Mouse (Mus musculus): Measurements from ENCODE around the gene Gstp2. TPM values are rescaled to one million over a fixed set of nuclear protein-coding genes. Genes with fewer than 3 reads are reported as not detected.
A peak's percentile ranks its signal among the peaks of the same experiment; 100 is the strongest.
"Not testable (repeated sequence)": the region's sequence is repeated elsewhere in the genome, so short reads cannot be mapped to it uniquely, and the experiment has no call there.

Gene Gstp2
- polyA plus RNA-seq, 1 experiment = not detected

DNA sequence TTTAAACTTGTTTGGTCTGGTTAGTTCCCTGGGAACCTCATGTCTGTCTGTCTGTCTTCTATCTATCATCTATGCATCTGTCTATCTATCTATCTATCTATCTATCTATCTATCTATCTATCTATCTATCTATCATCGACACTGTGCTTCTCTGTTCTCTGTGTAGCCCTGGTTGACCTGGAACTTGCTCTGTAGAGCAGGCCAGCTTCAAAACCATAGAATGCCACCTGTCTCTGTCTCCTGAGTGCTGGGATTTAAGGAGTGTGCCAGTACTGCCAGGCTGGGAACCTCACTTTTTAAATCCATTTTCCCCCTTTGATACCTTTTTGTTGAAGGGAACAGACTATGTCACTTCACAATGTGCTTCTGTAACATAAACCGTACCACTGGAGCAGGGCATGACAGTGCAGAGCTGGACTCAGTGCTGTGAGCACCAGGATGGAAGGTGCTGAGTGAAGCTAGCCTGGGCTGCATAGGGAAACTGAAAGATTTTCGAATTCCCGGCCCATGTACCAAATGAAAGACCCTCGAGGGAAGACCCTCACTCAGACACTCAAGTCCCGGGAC lies 15.2 kb upstream of the Gstp2 start:
- peaks cover 9% of the 10 kb centered on the region for H3K36me3 ChIP-seq (ENCODE audit: control insufficient read depth)
- H3K4me1 ChIP-seq (ENCODE audit: control insufficient read depth) = peaks cover 50% of the 10 kb centered on the region
- no peak overlapping the region for H3K4me3 ChIP-seq (replicated peaks)
- no peaks in the 10 kb centered on the region for H3K9me3 ChIP-seq (ENCODE audit: control insufficient read depth, low read length)
- H3K27me3 ChIP-seq (ENCODE audit: control insufficient read depth) = no peaks in the 10 kb centered on the region
- TF ChIP-seq GATA1 (IDR thresholded peaks at IDR 0.05; ENCODE audit: low read length) (no peak), TAL1 (IDR thresholded peaks at IDR 0.05; ENCODE audit: low read length) (no peak)

DNA sequence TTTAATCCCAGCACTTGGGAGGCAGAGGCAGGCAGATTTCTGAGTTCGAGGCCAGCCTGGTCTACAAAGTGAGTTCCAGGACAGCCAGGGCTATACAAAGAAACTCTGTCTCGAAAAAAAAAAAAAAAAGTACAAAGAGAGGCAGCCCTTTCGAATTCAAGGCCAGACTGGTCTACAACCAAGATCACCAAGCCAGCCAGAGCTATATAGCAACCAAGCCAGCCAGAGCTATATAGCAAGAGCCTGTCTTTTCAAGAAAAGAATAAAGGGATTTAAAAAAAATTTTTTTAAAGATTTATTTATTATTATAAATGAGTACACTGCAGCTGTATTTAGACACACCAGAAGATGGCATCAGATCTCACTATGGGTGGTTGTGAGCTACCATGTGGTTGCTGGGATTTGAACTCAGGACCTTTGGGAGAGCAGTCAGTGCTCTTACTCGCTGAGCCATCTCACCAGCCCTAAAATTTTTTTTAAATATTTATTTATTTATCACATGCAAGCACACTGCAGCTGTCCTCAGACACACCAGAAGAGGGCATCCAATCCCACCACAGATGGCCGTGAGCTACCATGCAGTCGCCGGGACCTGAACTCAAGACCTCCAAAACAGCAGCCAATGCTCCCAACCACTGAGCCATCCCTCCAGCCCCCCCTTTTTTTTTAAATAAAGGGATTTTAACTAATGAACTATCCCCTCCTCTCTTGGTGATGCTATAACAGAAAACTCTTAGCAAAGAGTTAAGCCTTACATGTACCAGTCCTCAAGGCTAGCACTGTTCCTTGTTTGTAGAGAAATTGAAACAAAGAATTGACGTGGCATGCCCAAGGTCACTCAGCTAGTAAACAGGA lies 14.4 kb upstream of the Gstp2 start:
- H3K36me3 ChIP-seq (ENCODE audit: control insufficient read depth) = peaks cover 11% of the 10 kb centered on the region
- not testable (repeated sequence) for H3K9me3 ChIP-seq (ENCODE audit: control insufficient read depth, low read length); H3K27me3 ChIP-seq (ENCODE audit: control insufficient read depth); H3K4me3 ChIP-seq (replicated peaks)
- peaks cover 57% of the 10 kb centered on the region for H3K4me1 ChIP-seq (ENCODE audit: control insufficient read depth)

DNA sequence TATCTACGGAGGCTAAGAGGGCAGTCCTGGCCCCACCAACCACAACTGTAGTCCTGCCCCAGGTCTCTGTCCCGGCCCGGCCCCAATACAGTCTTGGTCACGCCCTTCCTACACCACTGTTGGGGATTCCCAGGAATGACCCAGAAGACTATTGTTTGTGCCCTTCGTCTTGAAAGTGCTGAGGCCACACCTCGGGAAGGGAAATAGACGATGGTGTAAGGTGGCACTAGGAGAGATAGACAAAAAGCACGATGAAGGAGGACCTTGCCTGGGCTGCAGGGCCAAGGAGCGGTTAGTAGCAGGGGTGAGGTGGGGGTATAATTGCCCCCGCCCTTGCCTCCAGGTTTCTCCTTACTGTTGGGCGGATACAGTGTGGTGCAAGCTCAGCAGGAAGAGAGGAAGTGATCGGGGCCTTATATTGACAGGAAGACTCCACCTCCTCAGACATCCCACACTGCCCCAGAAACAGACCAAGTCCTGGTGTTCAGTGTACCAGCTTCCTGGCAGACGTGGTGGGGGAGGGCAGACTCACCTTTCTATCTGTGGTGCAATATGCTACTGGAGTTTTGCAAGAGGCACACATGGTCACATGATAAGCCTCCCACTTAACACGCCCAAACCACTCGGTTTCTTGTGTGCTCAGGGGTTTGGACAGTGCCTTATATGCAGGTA lies 13.4 kb upstream of the Gstp2 start, which contains the start of gene Gstp3:
TSS of gene Gstp3 (minus strand) at position 501 of the 672 bp plus-strand sequence.
- H3K36me3 ChIP-seq (ENCODE audit: control insufficient read depth) = peaks cover 13% of the 10 kb centered on the region
- peaks cover 58% of the 10 kb centered on the region for H3K4me1 ChIP-seq (ENCODE audit: control insufficient read depth)
- TF ChIP-seq GATA1 (IDR thresholded peaks at IDR 0.05; ENCODE audit: low read length) (no peak), TAL1 (IDR thresholded peaks at IDR 0.05; ENCODE audit: low read length) (no peak)
- no peaks in the 10 kb centered on the region for H3K27me3 ChIP-seq (ENCODE audit: control insufficient read depth)
- H3K9me3 ChIP-seq (ENCODE audit: control insufficient read depth, low read length) = no peaks in the 10 kb centered on the region
- H3K4me3 ChIP-seq (replicated peaks) = peak within 1 kb of the TSS; percentile 62

DNA sequence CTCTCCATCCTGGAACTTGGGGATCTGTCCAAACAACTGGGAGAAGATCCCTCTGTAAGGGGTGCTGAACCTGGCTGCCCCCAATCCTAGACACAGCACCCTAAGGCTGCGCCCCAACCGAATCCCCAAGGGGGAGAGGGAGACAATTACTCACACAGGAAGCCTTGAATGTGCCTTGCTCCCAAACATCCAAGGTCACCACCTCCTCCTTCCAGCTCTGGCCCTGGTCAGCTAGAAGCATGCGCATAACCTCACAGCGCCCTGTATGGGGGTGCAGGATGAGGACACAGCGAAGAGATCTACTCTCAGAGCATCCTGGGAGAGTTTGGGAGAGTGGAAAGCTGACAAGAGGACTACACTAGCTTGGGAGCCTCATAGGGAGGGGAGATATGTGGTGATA lies 12.8 kb upstream of the Gstp2 start:
- H3K27me3 ChIP-seq (ENCODE audit: control insufficient read depth) = no peaks in the 10 kb centered on the region
- peak overlapping the region; percentile 62 for H3K4me3 ChIP-seq (replicated peaks)
- H3K9me3 ChIP-seq (ENCODE audit: control insufficient read depth, low read length) = no peaks in the 10 kb centered on the region
- TF ChIP-seq TAL1 (IDR thresholded peaks at IDR 0.05; ENCODE audit: low read length) (no peak), GATA1 (IDR thresholded peaks at IDR 0.05; ENCODE audit: low read length) (no peak)
- peaks cover 55% of the 10 kb centered on the region for H3K4me1 ChIP-seq (ENCODE audit: control insufficient read depth)
- H3K36me3 ChIP-seq (ENCODE audit: control insufficient read depth) = peaks cover 13% of the 10 kb centered on the region

DNA sequence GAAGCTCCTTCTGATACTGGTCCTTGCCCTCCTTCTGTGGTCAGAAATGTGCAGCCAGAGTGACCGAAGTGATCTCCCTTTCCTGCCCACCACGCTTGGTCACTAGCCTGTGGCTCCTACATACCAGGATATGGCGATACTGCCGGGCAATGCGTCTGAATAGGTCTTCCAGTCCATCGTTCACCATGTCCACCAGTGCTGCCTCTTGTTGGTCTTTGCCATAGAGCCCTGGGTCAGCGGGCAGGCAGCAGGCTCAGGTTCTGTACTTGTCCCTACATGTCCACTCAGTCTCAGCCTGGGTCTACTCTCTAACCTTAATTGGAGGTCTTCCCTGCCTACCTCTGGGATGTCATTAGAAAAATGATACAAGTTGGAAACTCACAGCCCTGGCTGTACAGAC lies 12.1 kb upstream of the Gstp2 start:
- no peaks in the 10 kb centered on the region for H3K9me3 ChIP-seq (ENCODE audit: control insufficient read depth, low read length)
- TF ChIP-seq GATA1 (IDR thresholded peaks at IDR 0.05; ENCODE audit: low read length) = no peak
- no peak for TF ChIP-seq TAL1 (IDR thresholded peaks at IDR 0.05; ENCODE audit: low read length)
- H3K36me3 ChIP-seq (ENCODE audit: control insufficient read depth) = peaks cover 13% of the 10 kb centered on the region
- H3K27me3 ChIP-seq (ENCODE audit: control insufficient read depth) = no peaks in the 10 kb centered on the region
- no peak overlapping the region for H3K4me3 ChIP-seq (replicated peaks)
- H3K4me1 ChIP-seq (ENCODE audit: control insufficient read depth) = peaks cover 55% of the 10 kb centered on the region

DNA sequence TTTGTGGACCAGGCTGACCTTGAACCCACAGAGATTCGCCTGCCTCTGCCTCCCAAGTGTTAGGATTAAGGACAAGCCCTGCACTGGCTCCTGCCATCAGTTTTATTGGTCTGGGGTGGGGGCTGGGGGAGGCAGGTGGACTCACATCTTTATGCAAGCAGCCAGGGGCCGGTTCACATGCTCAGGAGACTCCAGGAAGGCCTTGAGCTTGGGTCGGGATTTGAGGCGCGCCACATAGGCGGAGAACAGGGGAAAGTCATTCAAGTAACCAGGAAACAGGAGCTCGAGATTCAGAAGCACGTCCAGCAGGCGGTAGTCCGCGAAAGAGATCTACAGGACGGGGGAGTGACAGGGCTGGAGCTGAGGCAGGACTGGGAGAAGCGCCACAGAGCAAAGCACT lies 11.6 kb upstream of the Gstp2 start:
- no peaks in the 10 kb centered on the region for H3K9me3 ChIP-seq (ENCODE audit: control insufficient read depth, low read length)
- H3K4me1 ChIP-seq (ENCODE audit: control insufficient read depth) = peaks cover 56% of the 10 kb centered on the region
- TF ChIP-seq TAL1 (IDR thresholded peaks at IDR 0.05; ENCODE audit: low read length) = no peak
- H3K36me3 ChIP-seq (ENCODE audit: control insufficient read depth) = peaks cover 13% of the 10 kb centered on the region
- no peaks in the 10 kb centered on the region for H3K27me3 ChIP-seq (ENCODE audit: control insufficient read depth)
- no peak overlapping the region for H3K4me3 ChIP-seq (replicated peaks)

DNA sequence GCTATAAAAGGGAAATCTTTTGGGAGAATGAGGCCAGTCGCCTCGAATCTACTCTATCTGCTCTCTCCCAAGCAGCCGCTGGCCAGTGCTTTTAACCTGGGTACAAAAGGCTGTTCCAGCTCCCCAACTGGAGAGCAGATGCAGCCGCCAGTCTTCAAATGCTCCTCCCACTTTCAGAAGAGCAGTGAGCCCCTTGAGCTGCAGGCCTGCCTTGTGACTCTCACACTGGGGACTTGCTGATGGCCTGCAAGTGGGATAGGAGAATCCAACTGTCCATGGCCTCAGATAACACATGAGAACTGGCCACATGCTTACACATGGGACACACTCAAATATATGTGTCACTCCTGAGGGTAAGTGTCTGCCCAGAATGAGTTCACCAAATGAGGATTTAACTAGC lies 10.9 kb upstream of the Gstp2 start:
- Histone ChIP-seq H3K4me1 (ENCODE audit: control insufficient read depth) (peaks cover 58% of the 10 kb centered on the region), H3K4me3 (replicated peaks) (no peak overlapping the region), H3K9me3 (ENCODE audit: control insufficient read depth, low read length) (no peaks in the 10 kb centered on the region), H3K36me3 (ENCODE audit: control insufficient read depth) (peaks cover 13% of the 10 kb centered on the region), H3K27me3 (ENCODE audit: control insufficient read depth) (no peaks in the 10 kb centered on the region)
- no peak for TF ChIP-seq TAL1 (IDR thresholded peaks at IDR 0.05; ENCODE audit: low read length)
- TF ChIP-seq GATA1 (IDR thresholded peaks at IDR 0.05; ENCODE audit: low read length) = no peak

DNA sequence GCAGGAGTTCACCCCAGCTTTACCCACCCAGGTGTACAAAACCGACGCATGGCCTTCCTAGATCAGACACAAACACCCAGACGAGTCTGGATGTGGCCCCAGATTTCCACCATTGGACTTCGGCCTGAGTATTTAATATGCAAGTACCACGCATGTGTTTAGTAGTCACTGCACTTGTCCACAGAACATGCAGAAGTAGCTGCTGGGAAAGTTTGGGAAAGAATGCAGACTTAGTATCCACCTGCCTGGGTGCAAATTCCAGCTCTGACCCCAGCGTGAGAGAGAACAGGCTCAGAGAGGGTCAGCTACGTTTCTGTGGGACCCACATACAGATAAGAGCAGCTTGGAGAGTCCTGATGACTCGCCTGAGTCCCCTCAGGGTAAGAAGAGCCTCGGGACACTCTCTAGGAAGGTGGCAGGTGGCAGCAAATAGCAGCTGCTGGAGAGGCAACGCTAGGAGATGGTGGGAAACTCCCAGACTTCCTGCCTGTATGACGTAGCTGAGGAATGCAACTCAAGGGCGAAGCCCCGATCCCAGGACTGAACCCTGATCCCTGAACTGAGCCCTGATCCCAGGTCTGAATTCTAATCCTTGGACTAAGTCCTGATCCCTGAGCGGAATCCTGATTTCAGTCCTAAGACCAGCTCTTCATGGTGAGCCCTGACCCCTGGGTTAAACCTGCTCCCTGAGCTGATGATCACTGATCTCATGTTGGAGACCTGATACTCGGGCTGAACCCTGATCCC lies 10.3 kb upstream of the Gstp2 start:
- peaks cover 3% of the 10 kb centered on the region for H3K9me3 ChIP-seq (ENCODE audit: control insufficient read depth, low read length)
- TF ChIP-seq TAL1 (IDR thresholded peaks at IDR 0.05; ENCODE audit: low read length) (no peak), GATA1 (IDR thresholded peaks at IDR 0.05; ENCODE audit: low read length) (no peak)
- H3K4me1 ChIP-seq (ENCODE audit: control insufficient read depth) = peaks cover 57% of the 10 kb centered on the region
- no peak overlapping the region for H3K4me3 ChIP-seq (replicated peaks)
- H3K36me3 ChIP-seq (ENCODE audit: control insufficient read depth) = peaks cover 13% of the 10 kb centered on the region
- no peaks in the 10 kb centered on the region for H3K27me3 ChIP-seq (ENCODE audit: control insufficient read depth)
